Mouse (Mus musculus) E14TG2a.4 (cell line): Measurements from ENCODE around the gene Dusp3.

Source experiments
- H3K27me3 ChIP-seq: 2 replicates; pipeline ENCODE4 v1.6.1; 2014; ENCODE audit warnings: low read length, control low read depth; ENCODE audit not compliant: insufficient read depth
- H3K36me3 ChIP-seq: 2 replicates; pipeline ENCODE4 v1.6.1; 2014; ENCODE audit warnings: low read length, control low read depth; ENCODE audit not compliant: insufficient read depth
- H3K4me1 ChIP-seq: replicated peaks from 2 replicates; pipeline ENCODE4 v1.6.1; 2014; ENCODE audit warnings: low read depth, low read length, control low read depth
- H3K4me3 ChIP-seq: replicated peaks from 2 replicates; pipeline ENCODE4 v1.5.1; 2014; ENCODE audit warnings: mild to moderate bottlenecking, low read length
- H3K9me3 ChIP-seq: 2 replicates; pipeline ENCODE4 v1.6.1; 2014; ENCODE audit warnings: low read length, control low read depth
- CTCF ChIP-seq: conservative IDR thresholded peaks from 2 replicates; pipeline ENCODE4 v1.5.1; 2014; ENCODE audit warnings: low read length
- NANOG ChIP-seq: IDR thresholded peaks from 2 replicates; pipeline ENCODE4 v1.6.1; 2014; ENCODE audit warnings: borderline replicate concordance, low read length, mixed read lengths
- POU5F1 ChIP-seq: IDR thresholded peaks from 2 replicates; pipeline ENCODE4 v1.6.1; 2014; ENCODE audit warnings: low read length, borderline replicate concordance

Gene Dusp3

DNA sequence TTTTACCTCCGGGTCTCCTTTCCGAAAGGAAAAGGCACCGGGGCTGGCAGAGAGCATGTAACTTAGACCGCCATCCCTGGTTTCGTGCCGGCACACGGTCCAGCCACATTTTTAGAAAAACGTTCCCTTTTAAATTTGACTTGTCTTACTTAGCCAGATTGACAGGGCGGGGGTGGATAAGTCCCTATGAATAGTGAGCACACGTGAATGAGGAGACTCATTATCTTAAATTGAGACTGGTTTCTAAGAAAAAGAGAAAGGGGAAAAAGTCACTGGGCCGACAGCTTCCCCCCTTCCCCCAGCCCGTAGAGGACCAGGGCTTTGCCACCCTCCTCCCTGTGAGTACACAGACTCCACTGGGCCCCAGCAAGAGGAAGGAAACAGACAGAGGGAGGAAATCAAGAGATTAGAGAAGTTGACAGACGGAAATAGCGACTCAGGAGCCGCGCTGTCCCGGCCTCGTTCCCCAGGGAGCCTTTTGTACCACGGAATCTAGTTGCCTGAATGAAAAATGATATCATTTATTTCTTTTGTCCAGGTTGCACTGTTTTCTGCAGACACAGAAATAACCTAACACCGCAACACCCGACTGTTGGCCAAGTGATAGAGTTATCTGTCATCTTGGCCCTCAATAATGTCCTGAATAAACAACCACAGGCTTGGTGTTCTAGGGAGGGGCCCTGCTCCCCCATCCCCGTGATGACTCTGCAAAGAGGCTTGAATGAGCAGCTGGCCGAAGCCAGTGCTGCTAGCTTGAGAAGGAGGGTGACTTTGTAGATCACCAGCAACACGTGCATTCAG lies 34.1 kb downstream of the Dusp3 start:
- no peaks in the 10 kb centered on the region for H3K9me3 ChIP-seq
- peaks cover 21% of the 10 kb centered on the region for H3K27me3 ChIP-seq
- no peak for TF ChIP-seq NANOG
- no peak for TF ChIP-seq POU5F1
- TF ChIP-seq CTCF = no peak
- H3K4me1 ChIP-seq = peaks cover 28% of the 10 kb centered on the region
- no peaks in the 10 kb centered on the region for H3K36me3 ChIP-seq
- peak overlapping the region; percentile 32; the same call in 1 of the 2 replicates for H3K4me3 ChIP-seq

GRCm38 (mm10) chr11:101950021-101950420 lies 36.8 kb downstream of the Dusp3 start:
- TF ChIP-seq POU5F1 = no peak
- TF ChIP-seq CTCF = no peak
- TF ChIP-seq NANOG = no peak
- H3K4me3 ChIP-seq = no peak overlapping the region
- H3K36me3 ChIP-seq = no peaks in the 10 kb centered on the region
- peaks cover 12% of the 10 kb centered on the region; the same call in 1 of the 2 replicates for H3K27me3 ChIP-seq
- H3K4me1 ChIP-seq = peaks cover 36% of the 10 kb centered on the region
- no peaks in the 10 kb centered on the region for H3K9me3 ChIP-seq

GRCm38 (mm10) chr11:101946525-101946924 lies 40.3 kb downstream of the Dusp3 start:
- peaks cover 37% of the 10 kb centered on the region for H3K4me1 ChIP-seq
- peaks cover 3% of the 10 kb centered on the region; the same call in 1 of the 2 replicates for H3K27me3 ChIP-seq
- H3K36me3 ChIP-seq = no peaks in the 10 kb centered on the region
- H3K9me3 ChIP-seq = peaks cover 5% of the 10 kb centered on the region; the same call in 1 of the 2 replicates
- H3K4me3 ChIP-seq = no peak overlapping the region
- TF ChIP-seq POU5F1 (no peak), CTCF (0 out of 2 replicates have a peak, but pooled peaks have one; percentile 5), NANOG (no peak)

DNA sequence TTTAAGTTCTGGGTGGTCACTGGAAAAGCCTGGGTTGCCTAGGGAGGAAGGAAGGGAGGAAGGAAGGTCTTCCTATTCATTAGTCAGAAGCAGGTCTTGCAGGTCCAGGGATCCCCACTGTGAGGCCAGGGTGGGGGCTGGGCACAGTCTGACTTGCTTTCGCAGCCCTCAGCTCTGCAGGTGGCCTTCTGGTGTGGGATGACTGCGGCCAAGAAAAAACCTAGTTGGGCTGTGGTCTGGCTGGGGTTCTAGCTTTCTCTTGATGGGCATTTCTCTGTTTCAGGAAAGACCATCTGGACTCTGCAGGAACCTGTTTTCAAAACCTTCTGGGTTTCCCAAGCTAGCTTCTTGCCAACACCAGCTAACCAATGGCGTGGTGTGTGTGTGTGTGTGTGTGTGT lies 43.8 kb downstream of the Dusp3 start:
- Histone ChIP-seq H3K27me3 (peaks cover 10% of the 10 kb centered on the region), H3K9me3 (peaks cover 5% of the 10 kb centered on the region; the same call in 1 of the 2 replicates), H3K4me1 (peaks cover 27% of the 10 kb centered on the region), H3K36me3 (no peaks in the 10 kb centered on the region), H3K4me3 (no peak overlapping the region)
- TF ChIP-seq NANOG (no peak), CTCF (no peak), POU5F1 (no peak)

DNA sequence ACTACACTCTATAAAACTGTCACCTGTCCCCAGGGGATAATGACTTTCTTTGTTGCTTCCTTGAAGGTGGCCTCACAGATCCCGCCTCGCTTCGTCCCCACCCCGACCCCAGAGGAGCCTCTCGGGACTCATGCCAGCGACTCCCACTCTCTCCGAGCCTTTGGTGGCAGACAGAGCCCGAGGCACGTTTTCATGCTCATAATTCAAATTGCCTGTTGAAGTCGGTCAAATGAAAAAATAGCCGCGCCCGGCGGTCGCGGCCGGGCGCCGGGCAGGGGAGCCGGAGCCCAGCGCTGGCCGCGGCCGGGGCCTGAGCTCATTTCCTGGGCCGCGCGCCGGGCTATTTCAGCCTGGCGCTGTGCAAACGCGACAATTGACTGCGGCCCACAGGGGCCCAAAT lies 49.7 kb downstream of the Dusp3 start:
- peak overlapping the region; percentile 74 for H3K4me3 ChIP-seq
- H3K4me1 ChIP-seq = peaks cover 32% of the 10 kb centered on the region
- H3K27me3 ChIP-seq = peaks cover 30% of the 10 kb centered on the region
- H3K9me3 ChIP-seq = no peaks in the 10 kb centered on the region
- TF ChIP-seq NANOG = no peak
- no peak for TF ChIP-seq CTCF
- TF ChIP-seq POU5F1 = no peak
- H3K36me3 ChIP-seq = no peaks in the 10 kb centered on the region

GRCm38 (mm10) chr11:101936421-101936820 lies 50.4 kb downstream of the Dusp3 start:
- peaks cover 30% of the 10 kb centered on the region for H3K27me3 ChIP-seq
- peak overlapping the region; percentile 74 for H3K4me3 ChIP-seq
- H3K4me1 ChIP-seq = peaks cover 38% of the 10 kb centered on the region
- no peaks in the 10 kb centered on the region for H3K36me3 ChIP-seq
- H3K9me3 ChIP-seq = no peaks in the 10 kb centered on the region
- TF ChIP-seq NANOG (no peak), CTCF (no peak), POU5F1 (no peak)

DNA sequence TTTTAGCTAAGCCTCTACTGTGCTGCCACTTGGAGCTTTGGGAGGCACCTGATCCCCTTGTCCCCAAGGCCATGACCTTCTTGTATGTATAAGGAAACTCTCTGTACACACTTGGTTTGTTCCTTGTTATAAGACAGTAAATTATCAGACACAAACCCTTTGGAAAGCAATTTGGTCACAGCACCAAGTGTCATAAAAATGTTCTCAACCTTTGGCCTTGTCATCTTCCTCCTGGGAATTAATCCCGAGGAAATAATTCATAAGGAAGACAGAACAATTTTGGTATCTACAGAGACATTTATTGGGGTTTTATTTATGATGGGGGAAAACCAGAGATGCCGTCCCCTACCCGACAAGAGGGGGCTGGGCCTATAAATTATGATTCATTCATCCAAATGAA lies 51.1 kb downstream of the Dusp3 start:
- no peak overlapping the region for H3K4me3 ChIP-seq
- H3K27me3 ChIP-seq = peaks cover 30% of the 10 kb centered on the region
- no peaks in the 10 kb centered on the region for H3K9me3 ChIP-seq
- no peak for TF ChIP-seq POU5F1
- TF ChIP-seq NANOG = no peak
- no peak for TF ChIP-seq CTCF
- H3K36me3 ChIP-seq = no peaks in the 10 kb centered on the region
- peaks cover 41% of the 10 kb centered on the region for H3K4me1 ChIP-seq

DNA sequence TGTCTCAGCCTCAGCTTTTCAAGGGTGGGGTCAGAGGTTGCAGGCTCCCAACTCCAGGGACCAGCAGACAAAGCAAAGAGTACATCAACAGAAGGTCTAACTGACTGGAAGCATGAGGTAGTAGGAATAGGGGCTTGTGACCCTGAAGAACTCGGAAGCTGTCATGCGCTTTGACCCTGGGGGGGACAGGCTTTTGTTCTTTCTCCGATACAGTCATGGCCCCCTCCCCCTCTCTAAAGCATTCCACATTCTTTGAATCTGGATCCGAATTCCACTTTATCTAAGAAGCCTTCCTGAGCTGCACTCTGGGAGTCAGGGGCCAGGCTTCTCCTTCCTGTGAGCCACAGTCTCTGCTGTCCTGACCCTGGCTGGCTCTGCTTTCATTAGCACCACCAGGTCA lies 54.8 kb downstream of the Dusp3 start:
- H3K36me3 ChIP-seq = no peaks in the 10 kb centered on the region
- peaks cover 51% of the 10 kb centered on the region for H3K4me1 ChIP-seq
- H3K4me3 ChIP-seq = no peak overlapping the region
- TF ChIP-seq POU5F1 (no peak), NANOG (no peak)
- peaks cover 13% of the 10 kb centered on the region for H3K27me3 ChIP-seq
- H3K9me3 ChIP-seq = no peaks in the 10 kb centered on the region
